Mouse (Mus musculus) bone marrow, adult 2 months (tissue): ENCODE data around the gene Ube2c. TPM values are rescaled to one million over a fixed set of nuclear protein-coding genes. Genes with fewer than 3 reads are reported as not detected.
A peak's percentile ranks its signal among the peaks of the same experiment; 100 is the strongest.

Source experiments
- H3K27ac ChIP-seq: fragments of 200-500 bp; 2 replicates; pipeline ENCODE4 v1.5.1; 2012; ENCODE audit warnings: low read depth, mild to moderate bottlenecking, control low read depth, inconsistent platforms, low read length; ENCODE audit not compliant: control insufficient read depth, poor library complexity, insufficient read depth
- H3K4me1 ChIP-seq: fragments of 200-500 bp; 2 replicates; pipeline ENCODE4 v1.6.1; 2011; ENCODE audit warnings: low read length; ENCODE audit not compliant: control insufficient read depth, insufficient read depth
- H3K4me3 ChIP-seq: fragments of 200-500 bp; replicated peaks from 2 replicates; pipeline ENCODE3; 2011; ENCODE audit warnings: mild to moderate bottlenecking, low read depth, low read length, control low read depth; ENCODE audit not compliant: control insufficient read depth
- CTCF ChIP-seq: fragments of 200-500 bp; IDR thresholded peaks from 2 replicates; pipeline ENCODE4 v1.5.1; 2011; ENCODE audit warnings: low read length, control low read depth; ENCODE audit not compliant: control insufficient read depth, insufficient read depth
- POLR2A ChIP-seq: fragments of 200-500 bp; IDR thresholded peaks from 2 replicates; pipeline ENCODE4 v1.6.1; 2011; ENCODE audit warnings: low read depth, mild to moderate bottlenecking, control low read depth, low read length, borderline replicate concordance; ENCODE audit not compliant: control insufficient read depth
- WGBS: fragments of 180-500 bp; shearing (Covaris S2); methylation state at CpG from one replicate; pipeline ENCODE4 v1.1.7; 2018; 5-methylcytosine and 5-hydroxymethylcytosine counted together
- polyA plus RNA-seq: library from polyadenylated mRNA; stranded (reverse); fragments of >200 nt; gene quantifications from 2 replicates; pipeline ENCODE4 v1.2.4, GENCODE M21; 2011; ENCODE audit warnings: low replicate concordance; ENCODE audit not compliant: missing spikeins, insufficient read depth, insufficient read length

The Ube2c gene
- polyA plus RNA-seq, 1 experiment, result 261 TPM

GRCm38 (mm10) chr2:164757841-164758240 is 11.9 kb upstream of the Ube2c start:
- 94% methylated on average over 11 of the region's 11 CpGs for WGBS
- Histone ChIP-seq H3K4me1 (peaks cover 6% of the 10 kb centered on the region; the same call in 1 of the 2 replicates), H3K4me3 (no peak overlapping the region), H3K27ac (peak overlapping the region; percentile 59)
- TF ChIP-seq POLR2A (no peak), CTCF (no peak)

GRCm38 (mm10) chr2:164758692-164759091 is 11.0 kb upstream of the Ube2c start:
- TF ChIP-seq POLR2A (no peak), CTCF (no peak)
- H3K27ac ChIP-seq, result peak overlapping the region; percentile 75
- 74% methylated on average over 1 of the region's 1 CpGs for WGBS
- no peak overlapping the region for H3K4me3 ChIP-seq
- H3K4me1 ChIP-seq, result peaks cover 6% of the 10 kb centered on the region; the same call in 1 of the 2 replicates

- Histone ChIP-seq H3K27ac (peak overlapping the region; percentile 59; the same call in 1 of the 2 replicates), H3K4me1 (peaks cover 6% of the 10 kb centered on the region; the same call in 1 of the 2 replicates), H3K4me3 (no peak overlapping the region)
- 44% methylated on average over 4 of the region's 4 CpGs for WGBS
- no peak for TF ChIP-seq POLR2A
- no peak for TF ChIP-seq CTCF
Observed at GRCm38 (mm10) chr2:164760059-164760833, 9.5 kb upstream of the Ube2c start.

- 72% methylated on average over 2 of the region's 2 CpGs for WGBS
- Histone ChIP-seq H3K4me3 (no peak overlapping the region), H3K4me1 (peaks cover 6% of the 10 kb centered on the region; the same call in 1 of the 2 replicates), H3K27ac (peak overlapping the region; percentile 37)
- TF ChIP-seq POLR2A, result no peak
- no peak for TF ChIP-seq CTCF
Observed at GRCm38 (mm10) chr2:164761502-164761901, 8.2 kb upstream of the Ube2c start.

- Histone ChIP-seq H3K4me1 (peaks cover 6% of the 10 kb centered on the region; the same call in 1 of the 2 replicates), H3K27ac (peak overlapping the region; percentile 37), H3K4me3 (no peak overlapping the region)
- TF ChIP-seq CTCF, result no peak
- 88% methylated on average over 4 of the region's 4 CpGs for WGBS
Observed at GRCm38 (mm10) chr2:164761971-164762370, 7.7 kb upstream of the Ube2c start.

- 85% methylated on average over 7 of the region's 7 CpGs for WGBS
- H3K27ac ChIP-seq, result peak overlapping the region; percentile 37; the same call in 1 of the 2 replicates
- TF ChIP-seq CTCF (no peak), POLR2A (no peak)
- no peak overlapping the region for H3K4me3 ChIP-seq
- peaks cover 6% of the 10 kb centered on the region; the same call in 1 of the 2 replicates for H3K4me1 ChIP-seq
Observed at GRCm38 (mm10) chr2:164762593-164762992, 7.1 kb upstream of the Ube2c start.

- Histone ChIP-seq H3K4me3 (no peak overlapping the region), H3K27ac (no peak overlapping the region), H3K4me1 (peaks cover 1% of the 10 kb centered on the region; the same call in 1 of the 2 replicates)
- 86% methylated on average over 3 of the region's 3 CpGs for WGBS
- TF ChIP-seq POLR2A, result no peak
- TF ChIP-seq CTCF, result no peak
Observed at GRCm38 (mm10) chr2:164765841-164766240, 3.9 kb upstream of the Ube2c start.

GRCm38 (mm10) chr2:164767812-164768540 is 1.7 kb upstream of the Ube2c start:
- no peak for TF ChIP-seq CTCF
- no peak for TF ChIP-seq POLR2A
- 90% methylated on average over 15 of the region's 15 CpGs for WGBS
- Histone ChIP-seq H3K4me3 (no peak overlapping the region), H3K4me1 (no peaks in the 10 kb centered on the region), H3K27ac (no peak overlapping the region)
